Mouse (Mus musculus): Measurements from ENCODE around the gene Rrp9. TPM values are rescaled to one million over a fixed set of nuclear protein-coding genes. Genes with fewer than 3 reads are reported as not detected.

Gene Rrp9
- polyA plus RNA-seq, 1 experiment from 2014 or later, result 41.3 TPM

- Histone ChIP-seq H3K9me3 (ENCODE audit: control insufficient read depth, low read length) (no peaks in the 10 kb centered on the region), H3K9ac (ENCODE audit: low read depth, low read length) (no peak overlapping the region), H3K4me1 (replicated peaks; ENCODE audit: control insufficient read depth, insufficient read depth, low read length) (peaks cover 16% of the 10 kb centered on the region; the same call in 1 of the 2 replicates), H3K27me3 (ENCODE audit: control insufficient read depth, insufficient read depth, low read length) (no peaks in the 10 kb centered on the region), H3K4me2 (replicated peaks; ENCODE audit: low read depth, low read length) (no peak overlapping the region), H3K4me3 (ENCODE audit: low read depth, low read length) (no peak overlapping the region), H3K27ac (ENCODE audit: low read depth, low read length) (no peak overlapping the region), H3K36me3 (ENCODE audit: control insufficient read depth, insufficient read depth, low read length) (peaks cover 12% of the 10 kb centered on the region; the same call in 1 of the 2 replicates)
- ATAC-seq (ENCODE audit: low FRiP score), result no peak
- WGBS, result 95% methylated on average over 6 of the region's 6 CpGs
- no peak for DNase-seq (ENCODE audit: low spot score)
Observed at GRCm38 (mm10) chr9:106466721-106467120, 9.0 kb upstream of the Rrp9 start.

- no peaks in the 10 kb centered on the region for H3K9me3 ChIP-seq (ENCODE audit: control insufficient read depth, low read length)
- H3K36me3 ChIP-seq (ENCODE audit: control insufficient read depth, insufficient read depth, low read length), result peaks cover 7% of the 10 kb centered on the region; the same call in 1 of the 2 replicates
- no peak overlapping the region for H3K4me3 ChIP-seq (ENCODE audit: low read depth, low read length)
- peaks cover 17% of the 10 kb centered on the region; the same call in 1 of the 2 replicates for H3K4me1 ChIP-seq (replicated peaks; ENCODE audit: control insufficient read depth, insufficient read depth, low read length)
- H3K27ac ChIP-seq (ENCODE audit: low read depth, low read length), result no peak overlapping the region
- no peak overlapping the region for H3K9ac ChIP-seq (ENCODE audit: low read depth, low read length)
- ATAC-seq (ENCODE audit: low FRiP score) (no peak), DNase-seq (ENCODE audit: low spot score) (no peak)
- H3K4me2 ChIP-seq (replicated peaks; ENCODE audit: low read depth, low read length), result no peak overlapping the region
- H3K27me3 ChIP-seq (ENCODE audit: control insufficient read depth, insufficient read depth, low read length), result no peaks in the 10 kb centered on the region
- 84% methylated on average over 7 of the region's 7 CpGs for WGBS
Observed at GRCm38 (mm10) chr9:106467746-106468145, 8.0 kb upstream of the Rrp9 start.

GRCm38 (mm10) chr9:106469317-106469716 is 6.4 kb upstream of the Rrp9 start:
- Histone ChIP-seq H3K27me3 (ENCODE audit: control insufficient read depth, insufficient read depth, low read length) (no peaks in the 10 kb centered on the region), H3K4me3 (ENCODE audit: low read depth, low read length) (no peak overlapping the region), H3K9ac (ENCODE audit: low read depth, low read length) (no peak overlapping the region), H3K27ac (ENCODE audit: low read depth, low read length) (no peak overlapping the region), H3K9me3 (ENCODE audit: control insufficient read depth, low read length) (no peaks in the 10 kb centered on the region), H3K4me2 (replicated peaks; ENCODE audit: low read depth, low read length) (no peak overlapping the region), H3K4me1 (replicated peaks; ENCODE audit: control insufficient read depth, insufficient read depth, low read length) (peaks cover 14% of the 10 kb centered on the region; the same call in 1 of the 2 replicates), H3K36me3 (ENCODE audit: control insufficient read depth, insufficient read depth, low read length) (no peaks in the 10 kb centered on the region)
- no peak for ATAC-seq (ENCODE audit: low FRiP score)
- no peak for DNase-seq (ENCODE audit: low spot score)
- 73% methylated on average over 6 of the region's 6 CpGs for WGBS

DNA sequence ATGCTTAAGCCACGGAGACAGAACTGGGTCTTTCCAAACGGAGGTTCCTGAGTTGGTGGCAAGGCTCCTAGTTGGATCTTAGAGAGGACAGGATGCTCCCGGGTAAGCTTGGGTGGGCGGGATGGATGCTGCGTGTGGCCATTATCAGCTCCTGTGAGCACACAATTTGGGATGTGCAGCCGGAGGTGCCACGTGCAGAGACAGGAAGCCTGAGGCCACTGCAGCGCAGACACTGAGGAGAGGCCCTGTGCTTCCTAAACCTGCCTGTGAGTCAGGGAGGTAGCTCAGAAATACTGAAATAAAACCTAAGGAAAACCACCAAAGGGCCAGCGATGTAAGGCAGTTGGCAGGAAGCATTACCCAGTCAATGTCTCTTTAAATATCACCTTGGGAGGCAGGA is 6.0 kb upstream of the Rrp9 start:
- 74% methylated on average over 9 of the region's 9 CpGs for WGBS

DNA sequence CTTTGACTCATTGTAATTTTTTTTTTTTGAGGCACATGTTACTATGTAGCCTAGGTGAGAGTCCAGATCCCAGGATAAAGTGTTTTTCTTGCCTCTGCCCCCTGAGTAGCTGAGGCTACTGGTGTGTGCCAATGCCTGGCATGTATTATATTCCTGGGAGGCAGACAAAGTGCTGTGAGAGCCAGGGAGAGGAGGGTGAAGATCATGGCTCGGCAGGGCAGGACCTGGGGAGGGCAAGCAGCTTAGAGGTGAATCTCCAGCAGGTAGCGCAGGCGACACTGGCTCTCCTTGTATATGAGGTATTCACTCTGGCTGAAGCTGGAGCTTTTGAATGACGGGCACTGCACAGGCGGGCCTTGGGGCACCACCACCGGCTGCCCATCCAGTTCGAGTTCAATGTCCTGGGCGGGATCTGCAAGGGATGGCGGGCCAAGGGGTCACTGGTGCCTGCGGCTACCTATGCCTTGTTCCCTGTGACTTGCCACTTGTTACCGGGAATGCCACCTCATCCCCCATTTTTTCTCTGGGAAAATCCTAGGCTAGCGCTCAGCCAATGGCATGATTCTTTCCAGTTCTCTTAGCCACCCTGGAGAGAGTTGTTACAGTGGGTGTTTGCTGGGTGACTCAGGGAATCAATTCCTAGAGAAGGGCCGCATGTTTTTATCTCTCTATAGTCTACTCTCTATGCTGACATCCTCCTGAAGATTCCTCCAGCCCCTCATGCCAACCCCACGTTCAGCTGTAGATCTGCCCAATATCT is 4.6 kb upstream of the Rrp9 start:
- DNase-seq (ENCODE audit: low spot score) (no peak), ATAC-seq (ENCODE audit: low FRiP score) (no peak)
- no peak overlapping the region for H3K4me3 ChIP-seq (ENCODE audit: low read depth, low read length)
- no peaks in the 10 kb centered on the region for H3K27me3 ChIP-seq (ENCODE audit: control insufficient read depth, insufficient read depth, low read length)
- H3K9ac ChIP-seq (ENCODE audit: low read depth, low read length), result no peak overlapping the region
- no peak overlapping the region for H3K27ac ChIP-seq (ENCODE audit: low read depth, low read length)
- 64% methylated on average over 14 of the region's 14 CpGs for WGBS
- no peaks in the 10 kb centered on the region for H3K36me3 ChIP-seq (ENCODE audit: control insufficient read depth, insufficient read depth, low read length)
- H3K4me2 ChIP-seq (replicated peaks; ENCODE audit: low read depth, low read length), result no peak overlapping the region
- 0 out of 2 replicates have a peak, but pooled peaks cover 4% of the 10 kb centered on the region for H3K4me1 ChIP-seq (replicated peaks; ENCODE audit: control insufficient read depth, insufficient read depth, low read length)
- no peaks in the 10 kb centered on the region for H3K9me3 ChIP-seq (ENCODE audit: control insufficient read depth, low read length)

More for the DNA sequence above, 6.0 kb upstream of the Rrp9 start:
- Histone ChIP-seq H3K9me3 (ENCODE audit: control insufficient read depth, low read length) (no peaks in the 10 kb centered on the region), H3K4me2 (replicated peaks; ENCODE audit: low read depth, low read length) (no peak overlapping the region), H3K4me3 (ENCODE audit: low read depth, low read length) (no peak overlapping the region), H3K9ac (ENCODE audit: low read depth, low read length) (no peak overlapping the region), H3K36me3 (ENCODE audit: control insufficient read depth, insufficient read depth, low read length) (no peaks in the 10 kb centered on the region), H3K27me3 (ENCODE audit: control insufficient read depth, insufficient read depth, low read length) (no peaks in the 10 kb centered on the region), H3K4me1 (replicated peaks; ENCODE audit: control insufficient read depth, insufficient read depth, low read length) (0 out of 2 replicates have a peak, but pooled peaks cover 10% of the 10 kb centered on the region), H3K27ac (ENCODE audit: low read depth, low read length) (no peak overlapping the region)
- ATAC-seq (ENCODE audit: low FRiP score) (no peak), DNase-seq (ENCODE audit: low spot score) (no peak)

- no peak for DNase-seq (ENCODE audit: low spot score)
- no peak overlapping the region for H3K4me3 ChIP-seq (ENCODE audit: low read depth, low read length)
- H3K27me3 ChIP-seq (ENCODE audit: control insufficient read depth, insufficient read depth, low read length), result no peaks in the 10 kb centered on the region
- no peaks in the 10 kb centered on the region for H3K36me3 ChIP-seq (ENCODE audit: control insufficient read depth, insufficient read depth, low read length)
- no peaks in the 10 kb centered on the region for H3K9me3 ChIP-seq (ENCODE audit: control insufficient read depth, low read length)
- no peak overlapping the region for H3K9ac ChIP-seq (ENCODE audit: low read depth, low read length)
- H3K4me2 ChIP-seq (replicated peaks; ENCODE audit: low read depth, low read length), result no peak overlapping the region
- 0 out of 2 replicates have a peak, but pooled peaks have one; percentile 13 for ATAC-seq (ENCODE audit: low FRiP score)
- H3K4me1 ChIP-seq (replicated peaks; ENCODE audit: control insufficient read depth, insufficient read depth, low read length), result 0 out of 2 replicates have a peak, but pooled peaks cover 4% of the 10 kb centered on the region
- no peak overlapping the region for H3K27ac ChIP-seq (ENCODE audit: low read depth, low read length)
- 11% methylated on average over 5 of the region's 5 CpGs for WGBS
Observed at GRCm38 (mm10) chr9:106471892-106472291, 3.9 kb upstream of the Rrp9 start.

GRCm38 (mm10) chr9:106472321-106472720 is 3.4 kb upstream of the Rrp9 start:
- H3K36me3 ChIP-seq (ENCODE audit: control insufficient read depth, insufficient read depth, low read length), result no peaks in the 10 kb centered on the region
- ATAC-seq (ENCODE audit: low FRiP score), result no peak
- 72% methylated on average over 4 of the region's 4 CpGs for WGBS
- no peaks in the 10 kb centered on the region for H3K27me3 ChIP-seq (ENCODE audit: control insufficient read depth, insufficient read depth, low read length)
- no peak overlapping the region for H3K9ac ChIP-seq (ENCODE audit: low read depth, low read length)
- no peak for DNase-seq (ENCODE audit: low spot score)
- H3K4me3 ChIP-seq (ENCODE audit: low read depth, low read length), result no peak overlapping the region
- no peak overlapping the region for H3K4me2 ChIP-seq (replicated peaks; ENCODE audit: low read depth, low read length)
- H3K27ac ChIP-seq (ENCODE audit: low read depth, low read length), result no peak overlapping the region
- 0 out of 2 replicates have a peak, but pooled peaks cover 4% of the 10 kb centered on the region for H3K4me1 ChIP-seq (replicated peaks; ENCODE audit: control insufficient read depth, insufficient read depth, low read length)
- no peaks in the 10 kb centered on the region for H3K9me3 ChIP-seq (ENCODE audit: control insufficient read depth, low read length)

DNA sequence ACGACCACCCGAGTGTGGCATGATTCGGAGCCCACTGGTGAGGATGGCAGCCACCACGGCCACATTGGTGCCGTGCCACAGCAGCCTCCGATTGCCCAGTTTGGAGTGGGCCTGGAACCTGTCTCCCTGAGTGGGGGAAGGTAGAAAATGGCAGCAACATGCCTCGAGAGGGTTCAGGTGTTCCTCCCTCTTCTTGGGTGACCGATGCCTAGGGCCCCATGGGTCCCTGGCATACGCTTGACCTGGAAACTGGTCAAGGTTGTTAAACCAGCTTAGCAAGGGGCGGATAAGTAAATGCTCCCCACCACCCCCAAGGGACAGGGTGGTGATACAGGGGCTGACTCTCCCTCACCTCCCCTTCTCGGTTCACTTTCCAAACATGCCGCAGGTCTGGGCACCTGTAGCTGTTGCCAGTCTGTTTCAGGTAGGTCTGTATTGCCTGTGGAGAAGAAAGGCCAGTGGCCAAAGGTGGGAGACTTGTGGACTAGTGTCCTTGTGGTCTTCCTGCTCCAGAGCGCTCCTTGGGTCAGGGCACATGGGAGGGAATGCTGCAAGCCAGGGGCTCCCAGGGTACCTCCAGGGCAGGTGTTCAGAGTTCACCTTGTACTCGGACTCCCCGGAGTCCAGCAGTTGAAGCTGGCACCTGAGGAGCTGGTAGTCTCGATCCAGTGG is 2.5 kb upstream of the Rrp9 start:
- Histone ChIP-seq H3K4me1 (replicated peaks; ENCODE audit: control insufficient read depth, insufficient read depth, low read length) (peaks cover 9% of the 10 kb centered on the region; the same call in 1 of the 2 replicates), H3K9me3 (ENCODE audit: control insufficient read depth, low read length) (no peaks in the 10 kb centered on the region), H3K36me3 (ENCODE audit: control insufficient read depth, insufficient read depth, low read length) (no peaks in the 10 kb centered on the region), H3K4me2 (replicated peaks; ENCODE audit: low read depth, low read length) (no peak overlapping the region), H3K27ac (ENCODE audit: low read depth, low read length) (no peak overlapping the region), H3K9ac (ENCODE audit: low read depth, low read length) (no peak overlapping the region), H3K27me3 (ENCODE audit: control insufficient read depth, insufficient read depth, low read length) (no peaks in the 10 kb centered on the region), H3K4me3 (ENCODE audit: low read depth, low read length) (no peak overlapping the region)
- DNase-seq (ENCODE audit: low spot score) (no peak), ATAC-seq (ENCODE audit: low FRiP score) (no peak)
- 86% methylated on average over 16 of the region's 16 CpGs for WGBS
